ENCODE assay signal across 8 mouse cellular contexts in genomic region chr9:102863876-102864545, GRCm38 (mm10). TPM values are rescaled to one million over a fixed set of nuclear protein-coding genes. Genes with fewer than 3 reads are reported as not detected.
DNase-seq lines count a peak whose midpoint lies in the region; ATAC-seq and TF ChIP-seq lines count a peak whose summit lies in the region.

No protein-coding gene starts in this region.

- TF ChIP-seq POLR2A in thymus, adult 2 months (IDR thresholded peaks at IDR 0.05; ENCODE audit: control insufficient read depth, extremely low read depth, insufficient read depth, low read length, poor library complexity) = no peak

- DNase-seq in 3T3-L1 (ENCODE audit: low read depth, low spot score) = peak; percentile 58
- peak; percentile 92 for DNase-seq in brain, adult 2 months (ENCODE audit: low read depth, low spot score)
- peak; percentile 77 for DNase-seq in gastrocnemius, postnatal 25 days
- DNase-seq in left cerebral cortex, postnatal 36 days (ENCODE audit: low spot score in 2 of 2) = peak; percentile 85 to 87
- DNase-seq in thymus, adult 2 months = no peak
- DNase-seq in T-cell, adult 2 months (ENCODE audit: low spot score) = no peak

- WGBS in intestine, embryonic 15.5 days = 34% methylated on average over 14 of the region's 14 CpGs
- WGBS in neural tube, embryonic 15.5 days = 51% methylated on average over 14 of the region's 14 CpGs
- WGBS in thymus, adult 2 months = 92% methylated on average over 14 of the region's 14 CpGs

- H3K27ac ChIP-seq in intestine, embryonic 15.5 days = peak overlapping the region; percentile 71
- peak overlapping the region; percentile 1; the same call in 1 of the 2 replicates for H3K27ac ChIP-seq in neural tube, embryonic 15.5 days (replicated peaks)
- H3K27ac ChIP-seq in thymus, adult 2 months (ENCODE audit: control insufficient read depth, insufficient read depth, low read length) = no peak overlapping the region

- no peak overlapping the region for H3K4me3 ChIP-seq in intestine, embryonic 15.5 days (replicated peaks)
- no peak overlapping the region for H3K4me3 ChIP-seq in neural tube, embryonic 15.5 days (replicated peaks)
- no peak overlapping the region for H3K4me3 ChIP-seq in thymus, adult 2 months (ENCODE audit: control insufficient read depth, insufficient read depth, low read length)

- H3K9ac ChIP-seq in intestine, embryonic 15.5 days = no peak overlapping the region
- H3K9ac ChIP-seq in neural tube, embryonic 15.5 days (replicated peaks) = no peak overlapping the region

- H3K4me2 ChIP-seq in intestine, embryonic 15.5 days (replicated peaks) = peak overlapping the region; percentile 24; the same call in 1 of the 2 replicates
- no peak overlapping the region for H3K4me2 ChIP-seq in neural tube, embryonic 15.5 days

- intact Hi-C loops in left cerebral cortex, postnatal 36 days (cut with DNase I) = loop anchor here (5.0 kb wide), 1 partner anchor 72 kb away; no protein-coding TSS in a partner anchor

- H3K27me3 ChIP-seq in intestine, embryonic 15.5 days (replicated peaks) = no peaks in the 10 kb centered on the region
- no peaks in the 10 kb centered on the region for H3K27me3 ChIP-seq in neural tube, embryonic 15.5 days (replicated peaks)
- no peaks in the 10 kb centered on the region for H3K27me3 ChIP-seq in thymus, adult 2 months (ENCODE audit: control insufficient read depth, insufficient read depth, low read length)

- TF ChIP-seq CTCF in thymus, adult 2 months (IDR thresholded peaks at IDR 0.05; ENCODE audit: borderline replicate concordance, control insufficient read depth, extremely low read depth, insufficient read depth, low read length, poor library complexity) = no peak

- H3K4me1 ChIP-seq in intestine, embryonic 15.5 days (replicated peaks) = peaks cover 54% of the 10 kb centered on the region
- peaks cover 47% of the 10 kb centered on the region for H3K4me1 ChIP-seq in neural tube, embryonic 15.5 days
- 0 out of 2 replicates have a peak, but pooled peaks cover 3% of the 10 kb centered on the region for H3K4me1 ChIP-seq in thymus, adult 2 months (replicated peaks; ENCODE audit: control insufficient read depth, insufficient read depth, low read length)

- peaks cover 6% of the 10 kb centered on the region; the same call in 1 of the 2 replicates for H3K36me3 ChIP-seq in intestine, embryonic 15.5 days
- H3K36me3 ChIP-seq in neural tube, embryonic 15.5 days = peaks cover 10% of the 10 kb centered on the region
- H3K36me3 ChIP-seq in thymus, adult 2 months (ENCODE audit: control insufficient read depth, insufficient read depth, low read length) = no peaks in the 10 kb centered on the region

- peak; percentile 59 for ATAC-seq in intestine, embryonic 15.5 days
- no peak for ATAC-seq in neural tube, embryonic 15.5 days (ENCODE audit: low FRiP score)

- H3K9me3 ChIP-seq in intestine, embryonic 15.5 days = no peaks in the 10 kb centered on the region
- H3K9me3 ChIP-seq in neural tube, embryonic 15.5 days (replicated peaks) = no peaks in the 10 kb centered on the region

RNA-seq across cellular contexts. Expression of gene Ryk, which starts 29.3 kb away (rescaled TPM):
- 10 to 100 TPM; 38.9 to 45.1 TPM for total RNA-seq in gastrocnemius, postnatal 25 days (2021)
- polyA plus RNA-seq in intestine, embryonic 15.5 days (2015; fragmentation: Nextera tagmentation; extraction: Ambion mirVana) = 19.7 and 21.2 TPM in 2 replicates
- total RNA-seq in left cerebral cortex, postnatal 36 days (2021) = 10 to 100 TPM; 31.6 to 38.0 TPM
- 9.7 and 11.1 TPM in 2 replicates for polyA plus RNA-seq in neural tube, embryonic 15.5 days (2015; fragmentation: Nextera tagmentation; extraction: Ambion mirVana)
- 6.8 and 10.7 TPM in 2 replicates for polyA plus RNA-seq in thymus, adult 2 months (2012; rRNA removed)

Comparison
In these comparisons a context has a peak if more than half of its experiments do, and no peak if none do; other contexts are left out.
1. DNase-seq: peak in 3T3-L1 (single experiment), brain, adult 2 months (single experiment), gastrocnemius, postnatal 25 days (single experiment) and left cerebral cortex, postnatal 36 days (2 of 2); none in thymus, adult 2 months (single experiment) and T-cell, adult 2 months (single experiment).